Mouse (Mus musculus): ENCODE measurements at regions not wholly inside any gene's neighbourhood (a gene's known extent, or its start where the extent isn't known, plus 50 kb on each side); places are given as distances from the start of the nearest gene placed in this dataset.

DNA sequence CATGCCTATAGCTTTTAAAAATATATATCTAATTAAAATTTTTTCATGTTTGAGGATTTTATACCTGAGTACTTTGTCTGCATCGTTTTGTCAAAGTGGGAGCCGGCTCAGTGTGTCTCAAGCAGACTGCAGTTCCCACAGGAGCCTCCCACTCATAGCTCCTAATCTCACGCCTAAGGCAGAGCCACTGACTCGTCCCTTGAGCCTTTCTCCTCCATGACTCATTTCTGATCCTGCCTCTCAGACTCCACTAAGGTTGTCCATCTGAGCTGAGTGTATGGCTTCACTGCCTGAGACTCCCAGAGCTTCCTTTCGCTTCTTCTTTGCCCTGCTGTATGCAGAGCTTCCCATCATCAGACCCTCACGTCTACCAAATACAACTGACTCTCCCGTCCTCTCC is 98.8 kb downstream of the Efnb2 start:
- DNase-seq: no peak

DNA sequence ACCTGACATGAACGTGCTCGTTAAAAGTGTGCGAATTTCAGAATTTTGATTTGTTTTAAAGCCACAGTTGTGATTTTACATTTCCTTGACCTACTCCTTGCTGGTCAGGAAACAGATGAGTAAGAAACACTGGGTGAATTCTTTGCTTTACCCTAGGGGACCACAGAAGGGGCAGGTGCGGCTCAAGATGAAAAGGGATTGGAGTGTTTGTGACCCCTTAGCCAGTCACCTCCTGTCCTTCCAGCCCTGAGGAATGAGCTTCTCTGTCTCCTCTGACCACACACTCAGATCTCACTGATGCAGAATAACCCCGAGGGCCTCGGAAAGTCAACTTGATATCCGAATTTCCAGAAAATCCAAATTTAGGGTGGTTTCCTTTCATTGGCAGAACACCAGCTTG is 103.0 kb downstream of the Efnb2 start:
- no peak for DNase-seq

DNA sequence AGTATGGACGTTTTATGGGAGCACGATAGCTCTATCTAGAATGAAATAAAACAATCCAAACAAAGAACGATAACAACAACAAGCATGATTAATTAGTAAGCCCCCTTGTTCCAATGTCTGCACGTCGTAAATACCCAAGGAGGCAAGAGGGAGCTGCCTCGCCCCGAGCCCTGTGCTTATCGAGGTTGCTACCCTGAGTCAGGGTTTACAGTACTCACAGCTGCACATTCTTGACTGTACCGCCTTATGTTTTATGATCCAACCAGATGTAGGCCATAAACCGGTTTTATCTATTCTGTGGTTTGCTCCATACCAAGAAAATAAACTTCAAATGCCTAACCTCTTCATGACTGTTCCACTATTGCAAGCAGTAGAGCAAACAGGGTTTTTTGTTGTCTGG is 104.9 kb downstream of the Efnb2 start:
- DNase-seq: no peak

DNA sequence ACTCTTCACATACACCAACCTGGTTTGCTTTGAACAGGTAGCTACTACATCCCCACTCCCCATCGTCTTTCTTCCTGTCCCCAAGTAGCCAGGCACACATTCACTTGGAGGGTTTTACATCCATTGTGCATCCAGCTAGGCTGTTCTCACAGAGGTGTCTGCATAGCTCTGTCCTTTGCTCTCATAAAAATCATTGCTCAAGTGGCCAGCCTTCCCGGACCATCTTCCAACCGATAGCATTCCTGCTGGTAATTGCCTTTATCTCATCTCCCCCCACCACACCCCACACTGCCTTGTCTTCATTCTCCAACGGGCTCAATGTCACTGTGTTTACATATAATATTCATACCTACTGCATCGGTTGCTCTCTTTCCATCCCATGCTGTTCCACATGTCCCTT is 106.4 kb downstream of the Efnb2 start:
- no peak for DNase-seq

DNA sequence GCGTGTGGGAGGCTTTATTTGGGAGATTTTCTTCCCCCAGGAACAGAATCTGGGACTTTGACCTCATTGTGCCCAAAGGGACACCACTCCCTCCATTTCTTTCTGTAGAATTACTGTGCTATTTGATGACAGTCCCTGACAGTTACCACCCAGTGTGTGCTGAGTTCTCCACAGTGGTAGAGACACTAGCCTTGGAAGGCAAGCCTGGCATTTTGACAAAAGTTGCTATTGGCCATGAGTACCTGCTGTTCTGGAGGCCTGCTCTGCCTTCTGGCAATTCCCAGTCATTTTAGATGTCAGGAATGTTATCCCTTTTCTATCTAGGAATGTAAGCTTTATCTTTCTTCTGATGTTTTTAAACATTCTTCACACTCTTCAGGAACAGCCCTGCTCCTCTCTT is 108.3 kb downstream of the Efnb2 start:
- DNase-seq: no peak

DNA sequence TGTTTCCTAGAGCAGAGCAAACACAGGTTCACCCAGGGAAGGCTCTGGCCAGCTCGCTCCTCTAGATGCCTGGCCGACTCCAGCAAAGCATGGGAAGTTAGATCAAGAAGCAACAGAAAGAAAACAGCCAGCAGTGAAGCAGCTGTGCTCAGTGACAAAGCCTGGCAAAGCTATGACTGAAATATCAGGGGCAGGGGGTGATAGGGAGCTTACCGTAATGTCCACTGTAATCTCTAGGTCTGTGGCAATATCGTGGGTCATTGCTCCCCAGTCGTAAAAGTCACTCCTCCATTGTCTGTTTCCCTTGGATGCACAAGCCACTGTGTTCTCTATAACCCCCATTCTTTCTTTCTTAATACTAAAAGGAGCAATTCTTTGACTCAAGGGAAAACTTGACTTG is 124.4 kb downstream of the Efnb2 start:
- DNase-seq: no peak

DNA sequence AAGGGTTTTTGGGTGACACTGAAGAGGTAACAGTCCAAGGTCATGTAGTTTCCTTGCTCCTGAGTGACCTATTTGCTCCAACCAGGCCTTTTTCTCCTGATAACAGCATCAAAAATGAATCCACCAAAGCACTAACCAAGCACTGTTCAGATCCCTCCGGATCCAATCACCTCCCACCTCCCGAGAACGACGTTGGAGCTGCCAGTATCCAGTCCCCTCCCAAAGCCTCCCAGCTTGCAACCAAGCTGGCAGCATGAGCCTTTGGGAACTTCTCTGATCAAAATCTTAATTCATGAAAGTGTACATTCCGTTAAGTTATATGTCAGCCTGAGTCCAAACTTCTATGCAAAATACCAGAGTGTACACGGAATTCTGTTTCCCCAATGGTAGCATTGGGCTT is 126.3 kb downstream of the Efnb2 start:
- DNase-seq: no peak

DNA sequence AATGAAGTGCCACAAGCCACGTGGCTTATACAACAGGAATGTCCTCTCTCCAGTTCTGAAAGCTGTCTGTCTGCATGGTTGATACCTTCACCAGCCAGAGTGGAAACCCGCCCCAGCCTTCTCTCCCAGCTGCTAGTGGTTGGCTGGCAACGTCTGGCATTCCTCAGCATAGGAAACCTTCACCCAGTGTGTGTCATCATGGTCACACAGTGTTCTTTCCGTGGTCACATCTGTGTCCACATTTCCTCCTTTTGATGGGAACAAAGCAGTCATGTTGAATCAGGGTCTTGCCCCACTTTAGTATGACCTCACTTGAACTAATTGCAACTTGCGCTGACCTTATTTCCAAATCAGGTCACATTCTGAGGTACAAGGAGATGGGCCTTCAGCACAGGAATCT is 128.1 kb downstream of the Efnb2 start:
- no peak for DNase-seq

DNA sequence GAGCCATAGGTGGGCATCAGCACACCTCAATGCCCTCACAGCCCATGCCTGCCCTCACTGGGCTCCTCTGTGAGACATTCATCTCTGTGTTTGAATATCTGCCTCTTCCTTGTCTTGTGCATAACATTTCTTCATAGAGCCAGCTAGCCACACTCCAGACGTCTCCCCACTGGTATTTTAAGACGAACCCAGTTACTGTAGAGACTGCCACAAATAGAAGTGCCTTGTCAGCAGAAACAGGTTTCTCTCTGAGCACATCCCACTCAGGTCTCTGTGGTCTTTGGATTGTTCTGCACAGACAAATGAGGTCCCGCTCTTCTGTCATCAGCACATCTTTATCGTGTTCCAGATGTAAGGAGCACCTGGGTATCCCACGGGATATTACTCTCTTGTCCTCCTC is 130.5 kb downstream of the Efnb2 start:
- DNase-seq: no peak

DNA sequence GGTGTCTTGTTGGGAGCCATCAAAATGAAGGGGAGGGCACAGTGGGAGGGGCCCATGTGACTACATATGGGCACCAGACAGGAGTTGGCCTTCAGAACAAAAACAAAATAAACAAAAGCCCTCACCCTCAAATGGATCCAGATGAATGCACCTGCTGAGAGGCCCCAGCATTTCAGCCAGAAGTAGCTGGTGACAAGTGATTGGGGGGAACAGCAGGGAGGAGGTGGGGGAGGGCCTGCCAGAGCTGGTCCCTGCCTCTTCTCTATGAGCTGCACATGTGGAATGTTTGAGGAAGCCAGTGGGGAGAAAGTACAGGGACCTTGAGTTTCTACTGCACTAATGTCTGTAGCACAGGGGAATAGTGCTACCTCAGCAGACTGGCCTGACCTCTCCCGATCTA is 139.5 kb downstream of the Efnb2 start:
- DNase-seq: no peak

DNA sequence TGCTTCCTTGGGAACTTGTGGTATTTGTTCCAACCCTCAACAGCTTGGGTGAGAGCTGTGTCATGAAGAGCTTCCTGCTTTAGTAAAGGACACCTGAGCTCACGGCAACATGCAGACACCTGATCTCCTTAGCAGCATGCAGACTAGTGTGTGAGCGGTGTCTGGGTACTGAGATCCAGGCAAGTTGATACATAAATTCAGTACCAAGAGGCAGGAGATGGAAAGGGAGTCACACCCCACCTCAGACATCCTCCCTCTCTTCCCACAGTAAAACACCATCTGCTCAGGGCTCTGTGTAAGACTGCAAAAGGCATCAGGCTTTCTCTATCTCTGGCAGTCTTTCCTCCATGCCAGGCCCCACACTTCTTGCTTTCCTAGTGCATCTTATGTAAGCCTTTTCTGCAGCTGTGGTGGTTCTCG is 141.3 kb downstream of the Efnb2 start:
- no peak for DNase-seq

DNA sequence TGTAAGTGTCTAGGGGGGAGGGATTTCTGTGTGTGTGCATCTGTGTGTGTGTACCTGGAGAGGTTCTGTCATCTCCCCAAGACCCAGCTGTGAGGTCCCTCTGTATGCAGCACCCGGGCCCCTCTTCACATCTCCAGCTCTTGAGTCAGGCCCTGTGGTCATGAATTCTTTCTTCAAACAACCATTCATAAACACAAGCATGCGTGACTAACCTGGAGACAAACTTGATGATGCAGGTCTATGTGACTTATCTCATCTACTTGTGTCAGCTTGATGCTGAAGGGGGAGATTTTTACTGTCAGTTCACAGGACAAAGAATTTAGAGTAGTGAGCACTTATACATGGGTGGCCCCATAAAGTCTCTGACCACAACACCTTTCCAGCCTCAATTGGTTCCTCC is 143.4 kb downstream of the Efnb2 start:
- DNase-seq: no peak

DNA sequence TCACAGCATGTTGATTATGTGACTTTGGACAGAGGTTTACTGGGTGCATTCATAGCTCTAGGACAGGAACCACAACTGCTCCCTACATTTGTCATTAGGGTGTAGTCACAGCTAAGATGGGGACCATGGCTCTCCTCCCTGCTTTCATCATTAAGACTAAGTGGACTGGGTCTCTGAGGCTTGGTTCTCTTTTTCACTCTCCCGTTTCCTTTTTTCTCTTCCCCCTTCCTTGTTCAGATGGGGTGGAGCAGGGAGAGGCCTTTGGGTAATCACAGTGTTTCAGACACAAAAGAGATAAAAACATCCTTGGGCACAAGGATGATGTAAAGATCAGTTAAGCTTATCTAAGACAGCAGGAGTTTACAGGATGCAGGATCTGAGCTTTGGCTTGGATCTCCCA is 144.8 kb downstream of the Efnb2 start:
- no peak for DNase-seq

DNA sequence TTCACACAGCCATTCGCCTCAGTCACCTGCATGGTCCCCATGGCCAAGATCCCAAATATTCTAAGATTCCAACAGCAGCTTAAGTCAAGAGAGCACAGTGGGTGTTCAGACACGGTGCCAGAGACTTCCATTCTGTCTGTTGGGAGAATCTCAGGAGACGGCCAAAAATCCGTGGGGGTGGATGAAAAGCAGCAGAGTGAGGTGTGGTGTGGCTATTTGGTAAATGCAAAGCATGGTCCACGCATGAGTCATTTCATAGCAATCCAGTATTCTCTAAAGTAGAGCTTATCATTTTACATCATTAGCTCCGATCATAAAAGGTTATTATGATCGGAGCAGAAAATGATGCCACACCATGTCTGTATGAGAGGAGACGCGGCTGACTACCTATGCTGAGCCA is 161.1 kb downstream of the Efnb2 start:
- no peak for DNase-seq

DNA sequence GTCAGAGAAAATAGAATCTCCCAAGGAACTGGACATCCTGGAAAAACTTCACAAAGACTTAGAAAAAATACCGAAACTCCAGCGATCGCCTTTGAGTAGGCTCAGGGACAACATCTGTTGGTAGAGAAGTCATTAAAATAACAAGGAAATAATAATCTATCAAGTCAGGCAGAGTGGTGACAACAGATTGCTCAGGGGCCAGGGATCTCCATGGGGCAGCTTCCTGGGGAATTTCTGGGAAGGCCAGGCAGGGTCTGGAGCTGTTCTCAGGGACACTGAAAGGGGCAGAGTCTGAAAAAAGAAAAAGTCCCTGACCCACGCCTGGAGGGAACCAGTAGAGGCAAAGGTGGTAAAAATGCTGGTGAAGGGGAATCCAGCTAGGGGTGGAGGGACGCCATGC is 162.3 kb downstream of the Efnb2 start:
- DNase-seq: no peak

DNA sequence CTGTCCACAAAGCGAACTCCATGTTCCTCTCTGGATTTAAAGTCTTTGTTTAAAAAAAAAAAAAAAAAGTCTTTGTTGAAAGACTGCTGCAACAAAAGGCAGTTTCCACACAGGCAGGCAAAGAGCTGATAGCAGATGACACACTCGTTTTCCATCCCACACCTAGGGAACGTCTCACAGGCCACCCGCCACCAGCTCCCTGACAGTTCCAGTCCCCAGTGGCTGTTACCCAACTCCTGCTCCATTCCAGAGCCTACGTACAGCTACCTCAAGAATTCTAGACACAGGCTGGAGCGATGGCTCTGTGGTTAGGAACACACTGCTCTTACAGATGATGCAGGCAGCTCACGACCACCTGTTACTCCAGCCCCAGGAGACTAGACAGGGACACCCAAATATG is 165.6 kb downstream of the Efnb2 start:
- DNase-seq: no peak

DNA sequence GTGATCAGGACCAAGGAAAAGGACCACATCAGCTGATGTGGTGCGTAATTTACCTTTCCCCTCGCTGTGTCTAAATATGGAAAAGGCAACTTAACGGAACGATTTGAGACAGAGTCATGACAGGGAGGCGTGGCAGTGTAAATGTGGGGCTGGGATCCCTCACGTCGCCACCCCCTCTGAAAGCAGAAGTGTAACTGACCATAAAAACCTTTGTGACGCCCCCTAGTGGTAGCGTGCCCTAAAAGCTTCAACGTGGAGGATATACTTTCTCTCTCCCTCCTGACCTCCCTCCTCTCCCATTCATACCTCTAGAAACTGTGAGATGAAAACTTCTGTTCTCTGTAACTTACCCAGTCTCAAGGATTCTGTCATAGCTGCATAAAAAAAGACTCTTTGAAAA is 166.8 kb downstream of the Efnb2 start:
- no peak for DNase-seq

DNA sequence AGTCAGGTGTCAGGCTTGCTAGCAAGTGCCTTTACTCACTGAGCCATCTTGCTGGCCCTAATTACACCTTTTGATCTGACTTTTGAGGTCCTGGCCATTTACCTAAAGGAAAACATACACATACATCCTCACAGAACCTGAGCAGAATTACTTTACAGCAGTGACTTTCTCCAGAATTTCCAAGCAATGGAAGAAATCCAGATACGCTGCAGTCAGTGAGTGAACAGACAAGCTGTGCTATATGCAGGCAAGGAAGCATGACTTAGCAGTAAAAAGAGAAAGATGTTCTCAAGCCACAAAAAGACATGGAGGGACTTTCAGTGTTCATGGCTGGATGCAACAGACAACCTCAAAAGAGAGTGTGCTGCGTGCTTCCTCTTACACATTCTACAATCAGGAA is 169.1 kb downstream of the Efnb2 start:
- no peak for DNase-seq

DNA sequence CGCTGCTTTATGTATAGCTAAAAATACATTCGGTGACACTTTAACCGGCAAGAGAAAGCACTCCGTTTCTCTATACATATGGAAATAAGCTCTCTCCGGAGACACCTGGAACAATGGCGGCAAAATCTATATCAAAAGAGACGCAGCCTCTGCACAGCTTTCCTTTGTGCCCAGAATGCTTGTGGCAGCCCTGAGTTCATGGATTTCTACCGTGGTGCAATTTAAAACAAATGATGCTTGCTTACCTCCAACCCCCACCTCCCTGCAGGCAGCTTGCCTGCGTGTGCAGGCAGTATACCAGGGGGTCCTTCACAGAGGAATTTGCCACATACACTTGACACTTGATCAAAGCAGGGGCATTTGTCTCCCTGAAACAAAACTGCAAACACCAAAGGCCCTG is 171.3 kb downstream of the Efnb2 start:
- DNase-seq: no peak

DNA sequence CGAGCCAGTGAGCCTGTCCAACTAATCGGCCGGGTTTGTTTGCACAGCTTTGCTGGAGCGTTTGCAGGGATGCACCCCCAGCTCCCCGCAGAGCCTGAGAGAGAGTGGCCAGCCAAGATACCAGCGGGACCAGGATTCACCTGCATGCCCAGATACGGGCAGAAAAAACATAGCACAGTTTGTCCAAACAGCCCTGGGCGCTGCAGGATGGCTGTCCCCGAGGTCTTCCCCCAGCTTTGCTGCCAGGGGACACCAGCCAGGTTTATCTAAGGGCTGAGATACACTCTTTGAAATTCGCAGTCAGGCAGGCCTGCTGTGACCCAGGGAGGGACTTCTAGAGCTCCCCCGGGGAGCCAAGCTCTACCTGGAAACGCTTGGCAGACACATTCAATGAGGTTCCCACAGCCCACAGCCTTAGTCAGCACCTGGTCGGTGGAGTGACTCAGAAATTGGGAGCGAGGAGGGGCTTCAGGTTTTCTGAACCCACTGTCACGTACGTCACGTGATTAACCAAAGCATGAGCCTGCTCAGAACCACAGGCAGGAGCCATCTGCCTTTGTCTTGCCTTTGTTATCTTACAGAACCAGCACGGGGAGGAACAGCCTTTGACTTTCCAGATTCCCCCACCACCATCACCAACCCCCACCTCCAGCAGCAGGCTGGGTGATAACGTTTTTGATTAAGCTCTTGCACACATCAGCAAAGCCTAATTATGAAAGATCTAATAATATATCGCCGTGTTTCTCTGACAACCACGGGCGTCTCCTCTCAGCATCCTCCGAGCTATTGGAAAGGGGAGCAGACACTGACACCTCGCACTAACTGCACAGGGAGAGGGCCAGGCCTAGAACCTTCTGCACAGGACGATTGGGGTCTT is 172.1 kb downstream of the Efnb2 start:
- no peak for DNase-seq

DNA sequence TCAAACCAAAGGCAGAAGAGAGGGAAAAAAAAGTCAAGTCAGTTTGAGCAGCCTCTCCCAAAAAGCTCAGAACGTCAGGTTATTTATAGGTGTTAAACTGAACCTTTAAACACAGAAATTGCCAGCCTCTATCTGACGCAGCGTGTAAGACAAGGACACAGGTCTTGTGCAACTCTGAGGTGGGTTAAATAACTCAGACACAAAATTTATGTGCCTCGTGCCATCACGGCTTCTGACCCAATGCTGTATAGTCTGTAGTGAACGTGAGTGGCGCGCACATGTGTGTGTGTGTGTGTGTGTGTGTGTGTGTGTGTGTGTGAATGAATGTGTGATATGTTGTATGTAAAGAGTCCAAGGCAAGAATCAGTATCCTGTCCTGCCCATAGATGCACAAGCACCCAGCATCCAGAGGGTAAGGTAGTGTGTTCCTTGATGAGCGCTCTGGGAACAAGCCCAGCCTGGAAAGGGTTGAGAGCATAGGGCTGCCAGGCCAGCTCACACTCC is 172.8 kb downstream of the Efnb2 start:
- DNase-seq: no peak

DNA sequence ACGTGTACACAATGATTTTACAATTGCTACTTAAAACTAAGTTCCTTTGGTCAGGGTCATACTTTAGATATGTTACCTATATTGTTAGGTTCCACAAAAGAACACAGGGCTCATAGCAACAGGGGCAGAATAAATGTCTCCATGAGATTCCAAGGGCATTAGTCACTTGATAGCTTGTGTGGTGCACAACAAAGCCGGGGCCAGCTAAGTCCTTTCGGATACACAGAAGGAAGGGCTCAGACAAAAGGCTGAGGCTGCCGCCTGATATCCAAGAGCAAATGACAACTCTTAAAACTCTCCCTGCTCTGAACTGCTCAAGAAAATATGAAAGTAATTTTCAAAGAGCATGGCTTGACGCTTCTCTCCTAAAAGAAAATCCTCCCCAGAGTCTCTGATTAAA is 173.3 kb downstream of the Efnb2 start:
- no peak for DNase-seq

DNA sequence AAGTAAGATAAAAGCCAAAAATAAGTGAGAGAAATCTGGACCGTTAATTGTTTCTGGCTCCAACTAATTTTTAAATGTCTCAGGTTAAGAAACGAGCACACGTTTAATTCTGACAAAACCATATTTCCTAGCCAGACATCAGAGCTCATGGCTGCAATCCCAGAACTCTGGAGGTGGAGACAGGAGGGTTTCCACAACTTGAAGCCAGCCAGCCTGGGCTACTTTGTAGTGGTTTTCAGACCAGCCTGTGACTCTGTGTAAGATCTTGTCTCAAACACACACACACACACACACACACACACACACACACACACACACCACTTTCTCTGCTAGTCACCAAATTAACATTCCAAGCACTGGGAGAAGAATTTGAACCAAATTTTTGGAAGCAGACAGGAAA is 174.2 kb downstream of the Efnb2 start:
- no peak for DNase-seq

DNA sequence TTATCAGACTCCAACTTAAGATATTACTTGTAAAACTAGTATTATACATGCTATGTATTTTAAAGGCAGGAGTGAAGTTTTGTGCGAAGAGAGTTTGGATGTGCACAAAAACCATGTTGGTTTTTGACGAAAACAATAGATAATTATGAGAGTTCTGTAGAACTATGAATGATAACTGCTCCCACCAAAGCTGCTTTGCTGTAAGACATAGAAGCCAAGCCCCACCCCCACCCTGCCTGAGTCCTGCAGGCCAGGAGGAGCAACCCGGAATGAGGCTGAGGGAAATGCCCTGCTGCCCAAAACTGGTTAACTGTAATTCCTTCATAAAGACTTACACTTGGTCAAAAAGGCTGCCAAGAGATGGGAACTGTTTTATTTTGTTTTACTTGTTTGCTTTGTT is 175.8 kb downstream of the Efnb2 start:
- no peak for DNase-seq

DNA sequence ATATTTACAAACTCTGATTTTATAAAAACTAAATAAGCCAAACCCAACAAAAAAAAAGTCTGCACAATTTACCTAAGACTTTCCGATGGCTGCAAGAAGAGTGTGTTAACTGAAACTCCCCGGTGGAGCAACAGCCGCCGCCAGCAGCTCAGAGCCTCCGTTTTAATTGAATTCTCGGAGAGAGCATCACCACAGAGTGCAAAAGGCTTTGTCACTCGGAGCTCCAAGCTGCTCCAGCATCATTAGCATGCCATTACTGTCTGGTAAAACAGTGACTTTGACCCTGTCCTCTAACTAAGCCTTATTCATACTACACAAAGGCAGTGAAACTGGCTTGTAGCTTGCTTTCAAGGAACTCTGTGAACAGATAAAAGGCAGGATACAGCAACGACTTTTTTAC is 176.5 kb downstream of the Efnb2 start:
- DNase-seq: no peak

Data from thymus, adult 18-20 months (tissue).